In the genomic region with DNA sequence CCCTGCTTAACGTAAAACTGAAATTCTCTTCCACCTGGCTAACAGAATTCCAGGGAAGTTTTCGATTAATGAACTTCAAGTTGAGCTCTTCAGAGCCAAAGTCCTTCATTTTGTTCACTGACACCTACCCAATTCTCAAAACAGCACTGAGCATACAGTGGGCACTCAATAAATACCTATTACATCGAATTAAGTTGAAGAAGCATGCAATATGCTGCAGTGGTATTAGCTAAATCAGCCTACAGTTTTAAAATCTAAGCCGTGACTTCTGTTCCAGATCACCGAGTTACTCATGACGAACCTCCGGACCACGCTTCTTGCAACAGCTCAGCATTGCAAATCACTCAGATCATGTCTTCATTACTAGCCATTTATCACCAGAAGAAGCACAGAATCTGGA, we compare ENCODE assay signal across 15 mouse cellular contexts. TPM values are rescaled to one million over a fixed set of nuclear protein-coding genes. Genes with fewer than 3 reads are reported as not detected.
A peak's percentile ranks its signal among the peaks of the same experiment; 100 is the strongest.
DNase-seq lines count a peak whose midpoint lies in the region; ATAC-seq and TF ChIP-seq lines count a peak whose summit lies in the region.
"Had no signal": no experiment of that assay in that cellular context is flagged by ENCODE, and none has a peak within 500 bp of the region (broad histone marks: within the 10 kb centered on the region; RNA-seq: fewer than 3 reads in every experiment).

No protein-coding gene starts in this region.

- H3K9ac ChIP-seq in heart, embryonic 14.5 days (ENCODE audit: low read length), result no peak overlapping the region
- no peak overlapping the region for H3K9ac ChIP-seq in kidney, postnatal 0 days (ENCODE audit: low read depth, low read length)
- no peak overlapping the region for H3K9ac ChIP-seq in kidney, embryonic 14.5 days (ENCODE audit: low read depth, low read length)
- no peak overlapping the region for H3K9ac ChIP-seq in liver, embryonic 14.5 days (replicated peaks)
- H3K9ac ChIP-seq: embryonic facial prominence, embryonic 12.5 days; limb, embryonic 12.5 days; midbrain, embryonic 12.5 days had no signal

- no peak for ATAC-seq in heart, embryonic 14.5 days (ENCODE audit: insufficient number of reproducible peaks, insufficient read depth, low FRiP score, low read depth)
- ATAC-seq in kidney, postnatal 0 days (replicated peaks; ENCODE audit: low FRiP score, low read depth), result no peak
- no peak for ATAC-seq in kidney, embryonic 14.5 days (ENCODE audit: low FRiP score, low TSS enrichment)
- ATAC-seq in liver, embryonic 14.5 days (ENCODE audit: insufficient read depth), result no peak
- ATAC-seq in erythroblast, adult 5-6 weeks (replicated peaks; ENCODE audit: low FRiP score, poor library complexity, severe bottlenecking), result no peak
- ATAC-seq: hindbrain, embryonic 16.5 days had no signal

- no peak for DNase-seq in heart, adult 18-20 months
- DNase-seq in kidney, postnatal 0 days (ENCODE audit: low spot score), result no peak
- peak; percentile 31 for DNase-seq in fat pad, adult 2 months (ENCODE audit: extremely low read depth, low read depth, low spot score)
- DNase-seq in liver, embryonic 14.5 days (ENCODE audit: low read depth in 3 of 3, low spot score in 3 of 3), result no peak
- DNase-seq: cerebellum, adult 9-10 months; heart, postnatal 14 days; kidney, adult 8-10 months; right cerebral cortex, postnatal 14 days had no signal

- H3K9me3 ChIP-seq in heart, embryonic 14.5 days (ENCODE audit: control insufficient read depth, low read length), result no peaks in the 10 kb centered on the region
- H3K9me3 ChIP-seq in kidney, postnatal 0 days (replicated peaks; ENCODE audit: low read length), result no peaks in the 10 kb centered on the region
- H3K9me3 ChIP-seq in kidney, embryonic 14.5 days (ENCODE audit: control insufficient read depth, low read length), result no peaks in the 10 kb centered on the region
- H3K9me3 ChIP-seq in liver, embryonic 14.5 days (ENCODE audit: control insufficient read depth, low read length), result no peaks in the 10 kb centered on the region
- H3K9me3 ChIP-seq: embryonic facial prominence, embryonic 12.5 days; limb, embryonic 12.5 days; midbrain, embryonic 12.5 days had no signal

- no peak for TF ChIP-seq CTCF in kidney, postnatal 0 days (IDR thresholded peaks at IDR 0.05; ENCODE audit: low read depth)
- no peak for TF ChIP-seq CTCF in liver, embryonic 14.5 days (IDR thresholded peaks at IDR 0.05; ENCODE audit: low read depth)

- peak overlapping the region; percentile 93 for H3K4me2 ChIP-seq in heart, embryonic 14.5 days (ENCODE audit: low read length)
- peak overlapping the region; percentile 96; the same call in 1 of the 2 replicates for H3K4me2 ChIP-seq in kidney, postnatal 0 days (ENCODE audit: low read length)
- H3K4me2 ChIP-seq in kidney, embryonic 14.5 days (replicated peaks; ENCODE audit: low read depth, low read length), result no peak overlapping the region
- H3K4me2 ChIP-seq in liver, embryonic 14.5 days (ENCODE audit: low read depth), result peak overlapping the region; percentile 22; the same call in 1 of the 2 replicates
- H3K4me2 ChIP-seq: embryonic facial prominence, embryonic 12.5 days; limb, embryonic 12.5 days; midbrain, embryonic 12.5 days had no signal

- peak overlapping the region; percentile 11 to 91; a peak in 1 of 4 replicates for H3K27ac ChIP-seq in heart, embryonic 14.5 days (replicated peaks in 1 of 2; ENCODE audit: control insufficient read depth in 1 of 2, insufficient read depth in 1 of 2, low read depth in 2 of 2, low read length in 2 of 2)
- H3K27ac ChIP-seq in kidney, postnatal 0 days, result no peak overlapping the region
- no peak overlapping the region for H3K27ac ChIP-seq in kidney, embryonic 14.5 days (ENCODE audit: low read depth, low read length)
- no peak overlapping the region for H3K27ac ChIP-seq in liver, embryonic 14.5 days
- H3K27ac ChIP-seq: embryonic facial prominence, embryonic 12.5 days; limb, embryonic 12.5 days; midbrain, embryonic 12.5 days had no signal

- H3K4me1 ChIP-seq in heart, embryonic 14.5 days (ENCODE audit: control insufficient read depth in 2 of 2, insufficient read depth in 2 of 2, low read length in 2 of 2), result peaks cover 0 to 4% of the 10 kb centered on the region in 2 experiments; a peak in 1 of 4 replicates
- no peaks in the 10 kb centered on the region for H3K4me1 ChIP-seq in kidney, postnatal 0 days (replicated peaks; ENCODE audit: insufficient read depth, low read length)
- H3K4me1 ChIP-seq in kidney, embryonic 14.5 days (ENCODE audit: control insufficient read depth, insufficient read depth, low read length), result no peaks in the 10 kb centered on the region
- H3K4me1 ChIP-seq in liver, embryonic 14.5 days (replicated peaks; ENCODE audit: control insufficient read depth in 2 of 2, insufficient read depth in 2 of 2, low read length in 1 of 2), result no peaks in the 10 kb centered on the region; a peak in 2 of 4 replicates

- H3K4me3 ChIP-seq in heart, embryonic 14.5 days (ENCODE audit: control insufficient read depth in 1 of 2, insufficient read depth in 1 of 2, low read depth in 1 of 2, low read length in 2 of 2), result no peak overlapping the region
- H3K4me3 ChIP-seq in kidney, postnatal 0 days (replicated peaks; ENCODE audit: low read depth, low read length), result no peak overlapping the region
- H3K4me3 ChIP-seq in kidney, embryonic 14.5 days (ENCODE audit: low read length), result no peak overlapping the region
- H3K4me3 ChIP-seq in liver, embryonic 14.5 days (ENCODE audit: insufficient read depth in 1 of 2, low read depth in 2 of 2, low read length in 2 of 2), result no peak overlapping the region
- H3K4me3 ChIP-seq: embryonic facial prominence, embryonic 12.5 days; limb, embryonic 12.5 days; midbrain, embryonic 12.5 days had no signal

- TF ChIP-seq EP300 in liver, embryonic 14.5 days (IDR thresholded peaks at IDR 0.05; ENCODE audit: low read depth), result no peak

- H3K36me3 ChIP-seq in heart, embryonic 14.5 days (ENCODE audit: control insufficient read depth, insufficient read depth, low read length), result no peaks in the 10 kb centered on the region
- H3K36me3 ChIP-seq in kidney, postnatal 0 days (ENCODE audit: insufficient read depth, low read length), result no peaks in the 10 kb centered on the region
- no peaks in the 10 kb centered on the region for H3K36me3 ChIP-seq in kidney, embryonic 14.5 days (ENCODE audit: control insufficient read depth, insufficient read depth, low read length)
- no peaks in the 10 kb centered on the region for H3K36me3 ChIP-seq in liver, embryonic 14.5 days (replicated peaks; ENCODE audit: control insufficient read depth, insufficient read depth, low read depth)
- H3K36me3 ChIP-seq: embryonic facial prominence, embryonic 12.5 days; limb, embryonic 12.5 days; midbrain, embryonic 12.5 days had no signal

- WGBS in heart, embryonic 14.5 days, result 80% methylated on average over 8 of the region's 8 CpGs
- 48% methylated on average over 8 of the region's 8 CpGs for WGBS in kidney, postnatal 0 days
- 62% methylated on average over 8 of the region's 8 CpGs for WGBS in kidney, embryonic 14.5 days
- 68% methylated on average over 8 of the region's 8 CpGs for WGBS in liver, embryonic 14.5 days (ENCODE audit: insufficient replicate concordance)

- H3K27me3 ChIP-seq in heart, embryonic 14.5 days (ENCODE audit: control insufficient read depth, insufficient read depth, low read length), result no peaks in the 10 kb centered on the region
- 0 out of 2 replicates have a peak, but pooled peaks cover 2% of the 10 kb centered on the region for H3K27me3 ChIP-seq in kidney, postnatal 0 days (ENCODE audit: insufficient read depth, low read length)
- H3K27me3 ChIP-seq in kidney, embryonic 14.5 days (ENCODE audit: control insufficient read depth, insufficient read depth, low read length), result peaks cover 5% of the 10 kb centered on the region; the same call in 1 of the 2 replicates
- H3K27me3 ChIP-seq in liver, embryonic 14.5 days (ENCODE audit: control insufficient read depth, insufficient read depth, low read length), result peaks cover 19% of the 10 kb centered on the region

RNA-seq across cellular contexts. Expression of gene Slc16a12, which starts 2.1 kb away (rescaled TPM):
- 19.7 and 20.2 TPM in 2 replicates for polyA plus RNA-seq in heart, embryonic 14.5 days (2014; fragmentation: Nextera tagmentation; extraction: Ambion mirVana)
- 1 to 10 TPM; 1.0 to 1.7 TPM for total RNA-seq in heart, adult 18-20 months (2021)
- 30.1 and 33.6 TPM in 2 replicates for polyA plus RNA-seq in kidney, postnatal 0 days (2015; fragmentation: Nextera tagmentation; extraction: Ambion mirVana)
- polyA plus RNA-seq in kidney, embryonic 14.5 days (2014; fragmentation: Nextera tagmentation; extraction: Ambion mirVana), result 2.7 and 7.4 TPM in 2 replicates
- polyA plus RNA-seq in liver, embryonic 14.5 days (2012; rRNA removed), result 4.0 and 4.8 TPM in 2 replicates
- polyA plus RNA-seq in liver, embryonic 14.5 days (2014; fragmentation: Nextera tagmentation; extraction: Ambion mirVana), result 9.7 and 12.1 TPM in 2 replicates
- total RNA-seq in erythroblast, adult 5-6 weeks (2015; ENCODE audit: low replicate concordance), result not detected in 2 replicates
- not detected in 2 replicates for total RNA-seq in erythroblast, adult 5-6 weeks (2017; ENCODE audit: low replicate concordance)

Comparison
In these comparisons a context has a peak if more than half of its experiments do, and no peak if none do; other contexts are left out.
1. H3K27ac ChIP-seq: peak in heart, embryonic 14.5 days (2 of 2); none in kidney, postnatal 0 days (single experiment), kidney, embryonic 14.5 days (single experiment) and liver, embryonic 14.5 days (single experiment).